Mouse (Mus musculus) neural tube, embryonic 12.5 days (tissue): ENCODE measurements around the gene Prrt1. TPM values are rescaled to one million over a fixed set of nuclear protein-coding genes. Genes with fewer than 3 reads are reported as not detected.

ENCODE experiments used
- ATAC-seq: fragments of 200-750 bp; cut with Nextera tagmentation; 2 replicates; pipeline ENCODE4 v1.8.0; 2017; ENCODE audit warnings: low read depth, mild to moderate bottlenecking, moderate TSS enrichment, moderate library complexity; ENCODE audit not compliant: low FRiP score
- H3K27ac ChIP-seq: fragments of 300-500 bp; sonication (generic); 2 replicates; pipeline ENCODE4 v1.5.1; 2016
- H3K27me3 ChIP-seq: fragments of 300-500 bp; sonication (generic); replicated peaks from 2 replicates; pipeline ENCODE4 v1.6.1; 2016; ENCODE audit warnings: mild to moderate bottlenecking
- H3K36me3 ChIP-seq: fragments of 300-500 bp; sonication (generic); 2 replicates; pipeline ENCODE4 v1.6.1; 2016; ENCODE audit warnings: mild to moderate bottlenecking
- H3K4me1 ChIP-seq: fragments of 300-500 bp; sonication (generic); 2 replicates; pipeline ENCODE4 v1.6.1; 2016
- H3K4me2 ChIP-seq: fragments of 300-500 bp; sonication (generic); replicated peaks from 2 replicates; pipeline ENCODE4 v1.6.1; 2016; ENCODE audit warnings: mild to moderate bottlenecking
- H3K4me3 ChIP-seq: fragments of 300-500 bp; sonication (generic); 2 replicates; pipeline ENCODE4 v1.5.1; 2016
- H3K9ac ChIP-seq: fragments of 300-500 bp; sonication (generic); 2 replicates; pipeline ENCODE4 v1.6.1; 2016; ENCODE audit warnings: mild to moderate bottlenecking
- H3K9me3 ChIP-seq: fragments of 300-500 bp; sonication (generic); 2 replicates; pipeline ENCODE4 v1.6.1; 2016; ENCODE audit warnings: mild to moderate bottlenecking
- WGBS: fragments of 180-500 bp; shearing (Covaris S2); methylation state at CpG from one replicate; pipeline ENCODE4 v1.1.7; 2016; 5-methylcytosine and 5-hydroxymethylcytosine counted together
- polyA plus RNA-seq: library from polyadenylated mRNA; unstranded; fragments of >200 nt; fragmentation: Nextera tagmentation; extraction: Ambion mirVana; gene quantifications from 2 replicates; pipeline ENCODE4 v1.2.1, GENCODE M21; 2016

Prrt1 gene
- polyA plus RNA-seq, 1 experiment from 2014 or later = 1.6 TPM

- no peak overlapping the region for H3K4me3 ChIP-seq
- peaks cover 11% of the 10 kb centered on the region for H3K27me3 ChIP-seq
- H3K9me3 ChIP-seq = no peaks in the 10 kb centered on the region
- no peaks in the 10 kb centered on the region for H3K36me3 ChIP-seq
- 65% methylated on average over 3 of the region's 3 CpGs for WGBS
- no peak for ATAC-seq
- no peak overlapping the region for H3K9ac ChIP-seq
- peaks cover 10% of the 10 kb centered on the region for H3K4me1 ChIP-seq
- H3K27ac ChIP-seq = no peak overlapping the region
- no peak overlapping the region for H3K4me2 ChIP-seq
Measured at GRCm38 (mm10) chr17:34637459-34637858, 8.1 kb downstream of the Prrt1 start.

- Histone ChIP-seq H3K9ac (no peak overlapping the region), H3K27ac (no peak overlapping the region), H3K4me3 (no peak overlapping the region), H3K4me1 (peaks cover 10% of the 10 kb centered on the region; the same call in 1 of the 2 replicates), H3K4me2 (no peak overlapping the region), H3K36me3 (no peaks in the 10 kb centered on the region), H3K9me3 (no peaks in the 10 kb centered on the region), H3K27me3 (no peaks in the 10 kb centered on the region)
- no peak for ATAC-seq
- 83% methylated on average over 7 of the region's 7 CpGs for WGBS
Measured at GRCm38 (mm10) chr17:34639461-34640255, 10.3 kb downstream of the Prrt1 start.

DNA sequence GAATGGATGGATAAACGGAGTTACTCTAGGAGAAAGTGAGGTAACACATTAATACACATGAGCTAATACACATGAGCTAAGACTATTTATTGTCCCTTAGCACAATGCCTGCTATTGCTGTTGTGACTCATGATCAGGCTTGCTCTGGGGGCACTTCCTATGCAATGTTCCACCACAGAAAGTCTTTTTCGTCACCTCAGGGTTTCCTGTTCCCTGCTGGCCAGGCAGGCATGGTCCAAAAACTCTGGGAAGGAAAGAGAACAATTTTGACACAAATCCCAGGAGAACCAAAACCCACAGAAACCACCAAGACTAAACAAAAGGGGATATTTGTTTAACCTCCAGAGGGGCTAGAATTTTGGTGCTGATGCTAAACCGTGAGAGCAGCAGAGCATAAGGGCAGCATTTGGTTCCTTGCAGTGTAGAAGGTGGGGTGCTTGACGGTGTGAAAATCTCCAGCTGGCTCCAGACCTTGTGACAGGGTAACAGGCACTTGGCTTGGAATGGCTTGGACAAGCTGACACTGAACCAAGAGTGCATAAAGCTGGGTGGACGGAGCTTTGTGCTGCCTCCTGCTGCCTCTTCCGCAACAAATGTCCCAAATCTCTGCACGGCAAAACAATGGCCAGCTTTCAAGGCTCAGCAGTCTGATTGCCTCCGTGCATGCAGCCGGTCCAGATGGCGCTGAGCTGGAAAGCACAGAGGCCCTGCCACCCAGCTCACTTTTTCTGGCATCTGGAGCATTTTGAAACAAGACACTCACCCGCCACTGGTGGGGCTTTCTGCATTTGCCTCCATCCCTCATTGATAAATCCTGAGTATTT, 11.7 kb downstream of the Prrt1 start:
- Histone ChIP-seq H3K4me3 (no peak overlapping the region), H3K27ac (peak overlapping the region; percentile 60), H3K4me1 (peaks cover 20% of the 10 kb centered on the region), H3K4me2 (peak overlapping the region; percentile 21; the same call in 1 of the 2 replicates), H3K9ac (0 out of 2 replicates have a peak overlapping the region, but pooled peaks have one; percentile 26), H3K27me3 (no peaks in the 10 kb centered on the region), H3K36me3 (no peaks in the 10 kb centered on the region), H3K9me3 (no peaks in the 10 kb centered on the region)
- 15% methylated on average over 11 of the region's 11 CpGs for WGBS
- ATAC-seq = 0 out of 2 replicates have a peak, but pooled peaks have one; percentile 39

GRCm38 (mm10) chr17:34641945-34642344, 12.6 kb downstream of the Prrt1 start:
- H3K27me3 ChIP-seq = no peaks in the 10 kb centered on the region
- no peak overlapping the region for H3K9ac ChIP-seq
- H3K27ac ChIP-seq = no peak overlapping the region
- peaks cover 24% of the 10 kb centered on the region for H3K4me1 ChIP-seq
- H3K4me2 ChIP-seq = no peak overlapping the region
- no peaks in the 10 kb centered on the region for H3K9me3 ChIP-seq
- WGBS = 89% methylated on average over 3 of the region's 3 CpGs
- no peaks in the 10 kb centered on the region for H3K36me3 ChIP-seq
- no peak overlapping the region for H3K4me3 ChIP-seq
- no peak for ATAC-seq

DNA sequence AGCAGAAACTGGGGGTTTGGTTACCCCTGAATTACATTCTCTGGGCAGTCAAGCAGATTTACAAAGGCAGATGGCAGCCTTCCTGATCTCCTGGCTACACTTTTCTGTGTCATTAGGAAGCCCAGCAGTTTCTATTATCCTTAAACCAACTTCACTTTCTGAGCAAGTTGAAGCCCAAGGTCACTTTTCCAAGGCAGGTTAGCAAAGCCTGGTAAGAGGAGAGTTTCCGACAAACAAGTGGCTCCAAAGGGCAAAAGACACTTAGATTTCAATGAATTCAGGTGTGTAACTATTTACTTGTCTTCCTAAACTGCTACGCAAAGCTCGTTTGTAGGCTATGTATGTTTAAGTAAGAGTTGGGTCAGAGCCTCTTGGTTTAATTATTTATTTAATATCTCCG, 14.0 kb downstream of the Prrt1 start:
- peaks cover 32% of the 10 kb centered on the region for H3K4me1 ChIP-seq
- H3K4me2 ChIP-seq = no peak overlapping the region
- H3K27ac ChIP-seq = no peak overlapping the region
- H3K27me3 ChIP-seq = no peaks in the 10 kb centered on the region
- no peaks in the 10 kb centered on the region for H3K9me3 ChIP-seq
- H3K36me3 ChIP-seq = no peaks in the 10 kb centered on the region
- no peak for ATAC-seq
- H3K9ac ChIP-seq = no peak overlapping the region
- no peak overlapping the region for H3K4me3 ChIP-seq
- 91% methylated on average over 4 of the region's 4 CpGs for WGBS

GRCm38 (mm10) chr17:34643944-34644343, 14.6 kb downstream of the Prrt1 start:
- peaks cover 5% of the 10 kb centered on the region; the same call in 1 of the 2 replicates for H3K36me3 ChIP-seq
- no peak overlapping the region for H3K4me3 ChIP-seq
- H3K27ac ChIP-seq = no peak overlapping the region
- peaks cover 34% of the 10 kb centered on the region for H3K4me1 ChIP-seq
- no peaks in the 10 kb centered on the region for H3K27me3 ChIP-seq
- no peaks in the 10 kb centered on the region for H3K9me3 ChIP-seq
- H3K4me2 ChIP-seq = no peak overlapping the region
- H3K9ac ChIP-seq = no peak overlapping the region
- WGBS = 88% methylated on average over 10 of the region's 10 CpGs
- no peak for ATAC-seq

DNA sequence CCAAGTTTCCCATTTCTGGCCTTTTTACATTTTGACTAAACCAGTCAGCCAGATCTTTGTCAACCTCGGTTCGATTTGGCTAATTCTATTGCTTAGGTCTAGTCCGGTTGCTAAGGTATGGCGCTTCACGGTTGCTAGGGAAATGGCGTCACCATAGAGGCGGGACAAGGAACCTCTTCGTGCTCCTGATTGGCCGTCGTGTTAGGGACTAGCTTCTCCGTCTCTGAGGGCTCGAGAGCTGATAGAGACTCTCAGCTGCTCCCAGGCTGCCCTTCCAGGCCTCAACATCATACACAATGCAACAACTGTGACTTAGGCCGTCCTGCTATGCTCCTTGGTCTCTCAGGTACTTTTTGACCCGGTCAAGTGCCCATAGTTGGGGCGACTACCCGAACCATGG, 15.3 kb downstream of the Prrt1 start, which contains the start of gene Fkbpl:
Fkbpl (plus strand) TSS at position 157 of the 400 bp plus-strand sequence.
- no peak within 1 kb of the TSS for H3K27ac ChIP-seq
- H3K36me3 ChIP-seq = peaks cover 12% of the 10 kb centered on the region
- no peaks in the 10 kb centered on the region for H3K27me3 ChIP-seq
- H3K4me1 ChIP-seq = peaks cover 34% of the 10 kb centered on the region
- peak; percentile 70 for ATAC-seq
- H3K9me3 ChIP-seq = no peaks in the 10 kb centered on the region
- under 1% methylated on average over 16 of the region's 16 CpGs for WGBS
- H3K4me2 ChIP-seq = peak within 1 kb of the TSS; percentile 76
- H3K9ac ChIP-seq = peak within 1 kb of the TSS; percentile 51
- peak within 1 kb of the TSS; percentile 45 for H3K4me3 ChIP-seq

DNA sequence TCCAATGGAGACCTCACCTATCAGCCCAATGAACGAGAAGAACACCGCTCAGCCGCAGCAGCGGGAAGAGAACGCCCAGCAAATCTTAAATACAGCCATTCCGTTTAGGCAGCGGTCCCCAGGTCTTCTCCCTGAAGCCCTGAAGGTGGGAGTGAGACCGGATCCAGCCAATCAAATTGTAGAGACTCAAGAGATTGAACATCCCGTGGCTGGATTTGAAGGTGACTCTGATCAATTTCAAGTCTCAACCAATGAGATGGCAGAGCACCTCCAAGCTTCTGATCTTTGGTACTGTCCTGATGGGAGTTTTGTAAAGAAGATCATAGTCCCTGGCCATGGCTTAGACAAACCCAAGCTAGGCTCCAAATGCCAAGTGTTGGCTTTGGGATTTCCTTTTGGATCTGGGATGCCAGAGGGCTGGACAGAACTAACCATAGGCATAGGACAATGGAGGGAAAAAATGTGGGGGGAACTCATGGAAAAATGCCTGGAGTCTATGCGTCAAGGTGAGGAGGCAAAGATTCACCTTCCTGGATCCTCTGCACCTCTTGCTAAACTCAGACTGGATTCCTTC, 16.0 kb downstream of the Prrt1 start:
- H3K9me3 ChIP-seq = no peaks in the 10 kb centered on the region
- peaks cover 19% of the 10 kb centered on the region for H3K36me3 ChIP-seq
- H3K27ac ChIP-seq = no peak overlapping the region
- H3K4me3 ChIP-seq = peak overlapping the region; percentile 45
- WGBS = 53% methylated on average over 10 of the region's 10 CpGs
- peak overlapping the region; percentile 51 for H3K9ac ChIP-seq
- H3K4me1 ChIP-seq = peaks cover 34% of the 10 kb centered on the region
- no peak for ATAC-seq
- no peaks in the 10 kb centered on the region for H3K27me3 ChIP-seq
- peak overlapping the region; percentile 76 for H3K4me2 ChIP-seq

- Histone ChIP-seq H3K4me2 (peak overlapping the region; percentile 76), H3K4me1 (peaks cover 30% of the 10 kb centered on the region)
Measured at GRCm38 (mm10) chr17:34645831-34646511, 16.6 kb downstream of the Prrt1 start.

DNA sequence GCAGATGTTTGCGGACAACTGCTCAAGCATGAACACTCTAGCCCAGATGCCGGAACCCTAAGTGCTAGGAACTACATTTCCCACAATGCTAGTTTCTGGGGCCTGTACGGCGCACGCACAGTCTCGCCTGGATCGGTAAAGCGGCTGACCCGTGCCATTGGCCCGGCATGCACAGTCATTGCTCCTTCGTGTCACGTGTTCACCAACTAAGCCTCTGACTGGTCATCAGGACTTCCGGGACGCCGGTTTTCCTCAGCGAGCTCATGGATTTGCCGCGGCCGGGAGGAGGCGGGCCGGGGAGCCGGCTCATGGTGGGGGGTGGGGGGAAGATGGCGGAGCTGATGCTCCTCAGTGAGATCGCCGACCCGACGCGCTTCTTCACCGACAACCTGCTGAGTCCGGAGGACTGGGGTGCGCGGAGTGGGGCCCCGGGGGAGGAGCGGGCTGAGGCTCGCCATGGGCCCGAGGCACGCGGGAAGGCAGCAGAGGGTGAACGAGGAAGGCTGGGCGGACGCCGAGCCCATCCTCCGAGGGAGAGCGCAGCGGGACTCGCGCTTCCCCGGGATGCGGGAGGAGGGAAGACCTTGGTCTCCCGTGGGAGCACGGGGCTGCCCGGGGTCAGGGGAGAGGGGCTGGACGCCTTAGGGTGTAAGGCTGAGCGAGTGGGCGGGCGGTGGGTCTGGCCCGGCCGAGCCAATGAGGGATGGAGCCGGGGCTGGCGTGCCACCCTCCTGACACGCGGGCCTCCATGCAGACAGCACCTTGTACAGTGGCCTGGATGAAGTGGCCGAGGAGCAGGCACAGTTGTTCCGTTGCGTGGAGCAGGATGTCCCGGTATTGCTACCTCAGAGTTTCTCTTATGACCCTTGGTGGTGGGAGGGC, 17.8 kb downstream of the Prrt1 start, which contains the start of gene Atf6b:
Atf6b (plus strand) TSS at position 241 of the 882 bp plus-strand sequence.
- peak within 1 kb of the TSS; percentile 76 for H3K9ac ChIP-seq
- no peaks in the 10 kb centered on the region for H3K27me3 ChIP-seq
- peak within 1 kb of the TSS; percentile 28; the same call in 1 of the 2 replicates for H3K27ac ChIP-seq
- H3K4me2 ChIP-seq = peak within 1 kb of the TSS; percentile 82
- H3K9me3 ChIP-seq = no peaks in the 10 kb centered on the region
- under 1% methylated on average over 66 of the region's 66 CpGs for WGBS
- H3K4me1 ChIP-seq = peaks cover 25% of the 10 kb centered on the region
- peaks cover 37% of the 10 kb centered on the region for H3K36me3 ChIP-seq
- H3K4me3 ChIP-seq = peak within 1 kb of the TSS; percentile 85
- peak; percentile 96 for ATAC-seq

More at GRCm38 (mm10) chr17:34645831-34646511, 16.6 kb downstream of the Prrt1 start:
- no peaks in the 10 kb centered on the region for H3K27me3 ChIP-seq
- WGBS = 91% methylated on average over 30 of the region's 30 CpGs
- no peak overlapping the region for H3K27ac ChIP-seq
- H3K4me3 ChIP-seq = no peak overlapping the region
- no peak for ATAC-seq
- peaks cover 26% of the 10 kb centered on the region for H3K36me3 ChIP-seq
- H3K9ac ChIP-seq = no peak overlapping the region
- H3K9me3 ChIP-seq = no peaks in the 10 kb centered on the region
